Mouse (Mus musculus) stomach, postnatal 0 days (tissue): ENCODE results near the gene Wdr66. TPM values are rescaled to one million over a fixed set of nuclear protein-coding genes. Genes with fewer than 3 reads are reported as not detected.

ENCODE experiments used
- ATAC-seq: fragments of 200-750 bp; cut with Nextera tagmentation; 2 replicates; pipeline ENCODE4 v1.8.0; 2017; ENCODE audit not compliant: low FRiP score, low TSS enrichment
- DNase-seq: peaks from one replicate; pipeline ENCODE4 v3.0.0-alpha.2; 2016; ENCODE audit warnings: low spot score
- H3K27ac ChIP-seq: fragments of 300-500 bp; sonication (generic); replicated peaks from 2 replicates; pipeline ENCODE4 v1.5.1; 2014; ENCODE audit warnings: mild to moderate bottlenecking, control low read depth
- H3K27me3 ChIP-seq: fragments of 300-500 bp; sonication (generic); 2 replicates; pipeline ENCODE4 v1.6.1; 2014; ENCODE audit warnings: low read length; ENCODE audit not compliant: control insufficient read depth, insufficient read depth
- H3K36me3 ChIP-seq: fragments of 300-500 bp; sonication (generic); 2 replicates; pipeline ENCODE4 v1.6.1; 2014; ENCODE audit warnings: low read length, mixed read lengths; ENCODE audit not compliant: control insufficient read depth, insufficient read depth
- H3K4me1 ChIP-seq: fragments of 300-500 bp; sonication (generic); replicated peaks from 2 replicates; pipeline ENCODE4 v1.6.1; 2014; ENCODE audit warnings: antibody characterized with exemption; ENCODE audit not compliant: control insufficient read depth, insufficient read depth
- H3K4me2 ChIP-seq: fragments of 300-500 bp; sonication (generic); replicated peaks from 2 replicates; pipeline ENCODE4 v1.6.1; 2014; ENCODE audit warnings: low read depth, mild to moderate bottlenecking, control low read depth, moderate library complexity
- H3K4me3 ChIP-seq: fragments of 300-500 bp; sonication (generic); 2 replicates; pipeline ENCODE4 v1.5.1; 2014; ENCODE audit warnings: low read depth, low read length, control low read depth
- H3K9ac ChIP-seq: fragments of 300-500 bp; sonication (generic); 2 replicates; pipeline ENCODE4 v1.6.1; 2014; ENCODE audit warnings: mild to moderate bottlenecking, low read length, control low read depth, mixed read lengths
- H3K9me3 ChIP-seq: fragments of 300-500 bp; sonication (generic); 2 replicates; pipeline ENCODE4 v1.6.1; 2016; ENCODE audit warnings: low read length; ENCODE audit not compliant: control insufficient read depth
- CTCF ChIP-seq: IDR thresholded peaks from 2 replicates; pipeline ENCODE4 v1.5.1; 2016; ENCODE audit warnings: antibody characterized with exemption, low read depth, mild to moderate bottlenecking, moderate library complexity
- EP300 ChIP-seq: optimal IDR thresholded peaks from 2 replicates; pipeline ENCODE3; 2016; ENCODE audit warnings: antibody characterized with exemption
- WGBS: fragments of 180-500 bp; shearing (Covaris S2); extraction: QIAGEN DNeasy Blood & Tissue Kit; methylation state at CpG from one replicate; pipeline ENCODE4 v1.1.7; 2014; 5-methylcytosine and 5-hydroxymethylcytosine counted together
- polyA plus RNA-seq: library from polyadenylated mRNA; unstranded; fragments of >200 nt; fragmentation: Nextera tagmentation; extraction: Ambion mirVana; gene quantifications from 2 replicates; pipeline ENCODE4 v1.2.1, GENCODE M21; 2015

Gene Wdr66
- polyA plus RNA-seq, 1 experiment from 2014 or later, result 0.30 TPM

DNA sequence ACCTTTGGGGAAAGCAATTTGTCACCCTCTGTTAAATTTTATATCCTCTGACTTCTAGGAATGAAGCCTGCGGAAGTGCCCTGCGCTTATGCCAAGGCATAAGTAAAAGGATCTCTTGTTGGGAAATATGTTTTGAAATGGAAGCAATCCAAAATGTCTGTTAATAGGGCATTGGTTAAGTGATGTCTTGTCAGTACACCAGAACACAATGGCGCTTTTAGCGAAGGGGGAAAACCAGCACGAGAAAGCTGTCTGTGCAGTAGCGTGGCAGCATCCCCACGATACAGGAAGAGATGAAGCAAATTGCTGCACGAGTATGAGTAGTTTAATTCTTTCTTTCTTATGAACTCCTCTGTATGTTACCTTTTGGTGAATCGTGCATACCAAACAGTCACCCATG is 42.8 kb downstream of the Wdr66 start:
- Histone ChIP-seq H3K4me3 (no peak overlapping the region), H3K27me3 (no peaks in the 10 kb centered on the region), H3K4me1 (no peaks in the 10 kb centered on the region), H3K4me2 (no peak overlapping the region), H3K27ac (no peak overlapping the region), H3K36me3 (no peaks in the 10 kb centered on the region), H3K9me3 (no peaks in the 10 kb centered on the region), H3K9ac (no peak overlapping the region)
- 71% methylated on average over 9 of the region's 9 CpGs for WGBS
- TF ChIP-seq EP300, result no peak
- no peak for TF ChIP-seq CTCF
- DNase-seq (no peak), ATAC-seq (no peak)

DNA sequence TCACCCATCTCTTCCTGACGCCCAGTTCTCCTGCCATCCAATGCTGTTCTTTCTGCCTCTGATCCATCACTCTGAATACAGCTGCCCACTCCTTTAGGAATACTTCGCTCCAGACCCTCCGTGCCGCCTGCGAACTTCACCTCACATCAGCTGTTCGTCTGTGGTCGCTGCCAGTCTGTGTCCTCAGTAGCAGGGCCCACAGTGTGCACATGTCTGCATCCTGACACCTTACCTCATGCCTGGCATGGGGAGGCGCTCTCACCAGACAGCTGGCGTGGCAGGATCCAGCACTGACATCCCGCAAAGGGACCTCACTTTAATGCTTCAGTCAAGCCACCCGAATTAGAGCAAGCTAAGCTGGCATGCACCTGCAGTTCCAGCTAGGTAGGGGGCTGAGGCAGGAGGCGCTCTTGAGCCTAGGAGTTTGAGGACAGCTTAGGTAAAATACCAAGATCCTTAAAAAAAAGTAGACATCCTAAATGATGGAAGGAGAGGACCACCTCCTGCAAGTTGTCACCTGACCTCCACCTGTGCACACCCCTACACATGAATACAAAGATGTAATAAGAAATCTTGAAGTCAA is 44.4 kb downstream of the Wdr66 start:
- no peak overlapping the region for H3K27ac ChIP-seq
- no peaks in the 10 kb centered on the region for H3K36me3 ChIP-seq
- H3K4me1 ChIP-seq, result no peaks in the 10 kb centered on the region
- TF ChIP-seq EP300, result no peak
- TF ChIP-seq CTCF, result peak; percentile 52
- WGBS, result 64% methylated on average over 12 of the region's 12 CpGs
- H3K27me3 ChIP-seq, result no peaks in the 10 kb centered on the region
- H3K9ac ChIP-seq, result no peak overlapping the region
- DNase-seq (no peak), ATAC-seq (no peak)
- H3K4me2 ChIP-seq, result no peak overlapping the region
- no peak overlapping the region for H3K4me3 ChIP-seq
- no peaks in the 10 kb centered on the region for H3K9me3 ChIP-seq

DNA sequence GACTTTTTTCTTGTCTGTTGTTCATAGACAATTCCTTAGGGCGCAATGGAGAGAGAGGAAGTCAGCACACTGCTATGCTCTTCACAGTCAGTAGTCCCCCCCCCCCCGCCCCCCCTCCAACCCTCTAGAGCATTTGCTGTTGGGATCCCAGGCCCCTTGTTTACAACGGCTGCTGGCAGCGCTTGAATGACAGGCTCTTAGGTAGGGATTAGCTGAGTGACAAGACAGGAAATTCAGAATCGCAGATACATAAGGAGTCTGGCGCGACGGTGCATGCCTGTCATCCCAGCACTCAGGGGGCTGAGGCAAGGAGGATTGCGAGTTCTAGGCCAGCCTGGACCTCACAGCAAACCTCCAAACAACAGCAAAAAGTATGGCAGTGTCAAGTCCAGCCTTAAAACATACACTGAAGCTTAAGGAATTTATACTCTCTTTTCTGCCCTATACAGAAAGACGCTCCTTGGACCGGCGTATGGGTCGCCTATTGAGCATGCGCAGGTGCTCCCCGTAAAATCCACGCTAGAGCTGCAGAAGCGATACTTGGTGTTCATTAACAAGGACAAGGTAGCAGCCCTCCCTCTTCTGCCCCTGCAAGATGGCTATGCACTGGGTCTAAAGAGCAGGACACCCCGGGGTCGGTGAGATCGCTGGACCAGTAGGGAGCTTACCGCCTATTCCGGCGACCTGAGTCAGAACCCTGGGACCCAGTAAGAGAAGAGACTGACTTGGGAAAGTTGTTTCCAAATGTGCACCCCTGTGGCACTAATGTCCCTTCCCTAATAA is 45.3 kb downstream of the Wdr66 start:
- Histone ChIP-seq H3K4me3 (no peak overlapping the region), H3K27ac (no peak overlapping the region), H3K36me3 (no peaks in the 10 kb centered on the region), H3K9me3 (no peaks in the 10 kb centered on the region), H3K4me1 (no peaks in the 10 kb centered on the region), H3K27me3 (no peaks in the 10 kb centered on the region), H3K4me2 (no peak overlapping the region), H3K9ac (no peak overlapping the region)
- DNase-seq, result no peak
- 65% methylated on average over 23 of the region's 23 CpGs for WGBS
- TF ChIP-seq EP300 (no peak), CTCF (no peak)
- ATAC-seq, result no peak

DNA sequence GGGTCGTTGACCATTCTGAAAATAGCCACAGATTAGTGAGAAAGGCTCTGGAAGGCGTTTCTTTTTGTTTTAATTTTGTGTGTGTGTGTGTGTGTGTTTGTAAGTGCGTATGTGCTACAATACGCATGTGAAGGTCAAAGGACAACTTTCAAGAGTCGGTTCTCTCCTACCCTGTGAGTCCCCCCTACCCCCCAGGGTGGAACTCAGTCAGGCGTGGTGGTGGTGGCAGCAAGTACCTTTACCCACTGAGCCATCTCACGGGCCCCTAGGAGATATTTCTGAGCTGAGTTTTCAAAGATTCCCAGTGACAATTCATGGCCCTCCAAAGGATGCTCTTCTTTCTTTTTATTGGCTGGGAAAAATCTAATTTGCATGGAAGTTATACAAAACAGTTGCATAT is 45.9 kb downstream of the Wdr66 start:
- DNase-seq (no peak), ATAC-seq (no peak)
- Histone ChIP-seq H3K27me3 (no peaks in the 10 kb centered on the region), H3K4me2 (no peak overlapping the region), H3K4me1 (no peaks in the 10 kb centered on the region), H3K9ac (no peak overlapping the region), H3K27ac (no peak overlapping the region), H3K9me3 (no peaks in the 10 kb centered on the region), H3K4me3 (no peak overlapping the region), H3K36me3 (no peaks in the 10 kb centered on the region)
- WGBS, result 86% methylated on average over 7 of the region's 7 CpGs
- TF ChIP-seq CTCF (no peak), EP300 (no peak)

DNA sequence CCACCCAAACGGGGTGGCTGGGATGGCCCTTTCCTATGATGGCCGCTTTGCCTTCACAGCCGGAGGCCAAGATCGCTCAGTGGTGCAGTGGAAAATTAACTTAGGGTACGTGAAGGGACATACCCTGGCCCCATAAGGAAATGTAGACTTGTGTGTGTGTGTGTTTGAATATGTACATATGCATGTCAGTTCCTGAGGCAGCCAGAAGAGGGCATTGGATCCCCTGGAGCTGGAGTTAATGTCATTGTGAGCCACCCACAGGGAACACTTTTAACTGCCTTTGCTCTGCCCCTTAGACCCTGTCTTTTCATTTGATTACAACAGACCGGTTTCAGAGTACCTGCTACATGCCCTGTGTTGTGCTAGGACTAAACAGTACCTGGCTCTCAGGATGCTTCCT is 46.6 kb downstream of the Wdr66 start:
- TF ChIP-seq EP300 (no peak), CTCF (peak; percentile 57)
- Histone ChIP-seq H3K4me1 (no peaks in the 10 kb centered on the region), H3K9me3 (no peaks in the 10 kb centered on the region), H3K9ac (no peak overlapping the region), H3K4me3 (no peak overlapping the region), H3K27me3 (no peaks in the 10 kb centered on the region), H3K27ac (no peak overlapping the region), H3K36me3 (no peaks in the 10 kb centered on the region), H3K4me2 (no peak overlapping the region)
- DNase-seq, result no peak
- WGBS, result 86% methylated on average over 6 of the region's 6 CpGs
- ATAC-seq, result no peak

DNA sequence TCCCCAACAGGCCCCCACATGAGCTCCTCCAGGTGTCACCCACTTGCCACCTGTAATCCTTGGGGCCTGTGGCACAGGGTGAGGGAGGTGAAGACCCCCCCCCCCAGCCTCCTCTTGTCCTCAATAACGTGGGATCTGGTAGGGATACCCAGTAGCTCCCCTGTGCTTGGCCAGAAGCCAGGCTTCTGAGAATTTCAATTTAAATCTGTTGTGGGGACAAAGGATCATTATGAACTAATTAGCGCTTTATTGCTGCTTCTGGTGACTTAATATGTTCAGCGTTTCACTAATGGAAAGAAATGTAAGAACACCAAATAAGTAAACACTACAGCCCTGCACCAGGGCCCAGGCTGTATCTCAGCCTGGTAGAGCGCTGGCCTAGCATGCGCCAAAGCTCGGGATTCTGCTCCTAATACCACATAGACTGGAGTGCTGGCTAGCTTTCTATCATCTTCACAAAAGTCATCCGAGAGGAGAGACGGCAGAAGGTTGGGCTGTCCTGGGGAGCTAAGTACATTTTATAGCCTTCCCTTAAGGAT is 48.7 kb downstream of the Wdr66 start:
- ATAC-seq (no peak), DNase-seq (no peak)
- H3K4me1 ChIP-seq, result no peaks in the 10 kb centered on the region
- H3K9ac ChIP-seq, result no peak overlapping the region
- no peaks in the 10 kb centered on the region for H3K27me3 ChIP-seq
- no peak overlapping the region for H3K4me2 ChIP-seq
- H3K36me3 ChIP-seq, result no peaks in the 10 kb centered on the region
- no peak overlapping the region for H3K27ac ChIP-seq
- no peaks in the 10 kb centered on the region for H3K9me3 ChIP-seq
- WGBS, result 71% methylated on average over 8 of the region's 8 CpGs
- no peak overlapping the region for H3K4me3 ChIP-seq
- TF ChIP-seq CTCF (no peak), EP300 (no peak)
